Mouse (Mus musculus): ENCODE data around the gene Bub1b. TPM values are rescaled to one million over a fixed set of nuclear protein-coding genes. Genes with fewer than 3 reads are reported as not detected.

Bub1b gene
- polyA plus RNA-seq, 1 experiment, result 1.9 TPM

DNA sequence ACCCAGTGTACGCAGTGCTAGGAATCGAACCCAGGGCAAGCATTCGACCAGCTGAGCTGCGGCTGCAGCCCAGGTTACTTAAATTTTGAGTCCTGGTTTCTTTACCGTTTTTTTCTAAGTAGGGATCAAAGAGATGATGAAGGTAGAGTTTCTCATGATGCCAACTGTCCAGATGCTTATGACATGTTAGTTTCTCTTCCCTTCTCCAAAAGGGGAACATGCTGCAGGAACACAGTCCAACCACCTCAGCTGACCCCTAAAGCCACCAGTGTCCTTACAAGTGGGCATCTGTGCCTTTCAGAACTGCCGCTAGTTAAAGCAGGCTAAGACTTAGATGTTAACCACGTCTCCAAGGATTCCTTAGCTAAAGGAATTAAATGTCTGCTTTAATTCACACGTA is 30.8 kb upstream of the Bub1b start:
- H3K4me1 ChIP-seq (ENCODE audit: control insufficient read depth, insufficient read depth, low read length), result no peaks in the 10 kb centered on the region
- no peak overlapping the region for H3K4me3 ChIP-seq (ENCODE audit: insufficient read depth, low read length)
- no peak for TF ChIP-seq CTCF (IDR thresholded peaks at IDR 0.05; ENCODE audit: extremely low read depth, insufficient read depth, low read length)
- no peak for TF ChIP-seq POLR2A (IDR thresholded peaks at IDR 0.05; ENCODE audit: extremely low read depth, insufficient read depth, low read length)
- no peak overlapping the region for H3K27ac ChIP-seq (ENCODE audit: insufficient read depth, low read length)

DNA sequence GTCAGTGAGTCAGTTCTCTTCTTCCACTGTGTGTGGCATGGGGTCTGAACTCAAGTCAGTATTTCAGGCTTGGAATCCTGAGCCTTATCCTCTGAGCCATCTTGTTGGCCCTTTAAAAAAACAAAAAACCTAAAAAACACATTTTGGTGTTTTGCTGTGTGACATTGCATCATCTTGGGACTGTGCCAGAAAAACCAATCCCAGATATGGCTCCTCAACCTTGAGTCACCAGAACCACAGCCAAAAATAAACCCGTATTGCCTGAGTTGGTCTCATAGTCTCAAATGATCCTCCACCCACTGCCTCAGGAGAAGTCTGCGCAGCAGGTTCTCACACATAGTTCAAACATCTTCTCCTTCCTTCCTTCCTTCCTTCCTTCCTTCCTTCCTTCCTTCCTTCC is 27.1 kb upstream of the Bub1b start:
- no peak overlapping the region for H3K27ac ChIP-seq (ENCODE audit: insufficient read depth, low read length)
- H3K4me1 ChIP-seq (ENCODE audit: control insufficient read depth, insufficient read depth, low read length), result no peaks in the 10 kb centered on the region
- TF ChIP-seq POLR2A (IDR thresholded peaks at IDR 0.05; ENCODE audit: extremely low read depth, insufficient read depth, low read length) (no peak), CTCF (IDR thresholded peaks at IDR 0.05; ENCODE audit: extremely low read depth, insufficient read depth, low read length) (no peak)
- no peak overlapping the region for H3K4me3 ChIP-seq (ENCODE audit: insufficient read depth, low read length)

DNA sequence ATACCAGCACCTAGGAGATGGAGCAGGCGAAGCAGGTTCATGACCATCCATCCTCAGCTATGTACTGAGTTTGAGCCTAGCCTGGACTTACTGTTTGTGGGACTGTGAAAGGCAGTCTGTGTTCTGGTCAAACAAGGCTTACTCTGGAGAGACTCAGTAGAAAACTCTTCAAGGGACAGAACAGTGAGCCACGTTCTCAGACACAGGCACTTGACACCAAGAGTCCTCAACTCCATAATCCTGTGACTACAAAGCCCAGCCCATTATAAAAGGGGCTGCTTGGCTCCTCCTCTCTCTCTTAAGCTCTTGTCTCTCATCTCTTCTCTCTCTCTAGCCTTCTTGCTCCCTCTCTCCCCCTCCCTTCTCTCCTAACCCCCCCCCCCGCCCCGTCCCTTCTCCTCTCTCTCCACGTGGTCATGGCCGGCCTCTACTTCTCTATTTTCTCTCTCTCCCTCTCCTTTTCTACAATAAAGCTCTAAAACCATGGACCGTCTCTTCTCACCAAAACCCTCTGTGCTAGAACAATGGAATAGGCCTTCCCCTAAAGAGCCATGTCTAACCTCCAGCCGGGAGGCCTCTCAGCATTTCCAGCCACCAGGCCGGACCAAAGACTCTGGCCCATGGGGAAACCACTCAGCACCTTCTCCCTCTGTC is 25.7 kb upstream of the Bub1b start:
- Histone ChIP-seq H3K4me1 (ENCODE audit: control insufficient read depth, insufficient read depth, low read length) (no peaks in the 10 kb centered on the region), H3K27ac (ENCODE audit: insufficient read depth, low read length) (no peak overlapping the region), H3K4me3 (ENCODE audit: insufficient read depth, low read length) (no peak overlapping the region)
- TF ChIP-seq CTCF (IDR thresholded peaks at IDR 0.05; ENCODE audit: extremely low read depth, insufficient read depth, low read length) (no peak), POLR2A (IDR thresholded peaks at IDR 0.05; ENCODE audit: extremely low read depth, insufficient read depth, low read length) (no peak)

DNA sequence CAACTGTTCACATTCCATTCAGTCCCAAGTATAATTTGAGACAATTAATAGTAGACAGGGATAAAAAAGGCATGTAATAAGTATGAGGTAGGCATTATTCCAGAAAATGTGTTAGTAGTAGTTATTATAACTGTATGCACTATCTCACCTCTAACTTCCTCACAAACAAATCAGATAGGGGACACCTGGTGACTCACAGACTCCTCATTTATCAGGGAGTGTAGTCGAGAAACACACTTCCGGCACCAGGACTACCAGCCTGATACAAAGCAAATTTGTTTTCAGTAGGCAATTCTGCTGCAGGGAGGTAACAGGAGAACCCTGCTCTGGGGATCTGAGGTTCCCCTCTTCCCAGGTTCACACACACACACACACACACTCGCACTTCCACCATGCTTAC is 24.9 kb upstream of the Bub1b start:
- H3K27ac ChIP-seq (ENCODE audit: insufficient read depth, low read length), result no peak overlapping the region
- no peaks in the 10 kb centered on the region for H3K4me1 ChIP-seq (ENCODE audit: control insufficient read depth, insufficient read depth, low read length)
- TF ChIP-seq POLR2A (IDR thresholded peaks at IDR 0.05; ENCODE audit: extremely low read depth, insufficient read depth, low read length), result no peak
- no peak for TF ChIP-seq CTCF (IDR thresholded peaks at IDR 0.05; ENCODE audit: extremely low read depth, insufficient read depth, low read length)
- no peak overlapping the region for H3K4me3 ChIP-seq (ENCODE audit: insufficient read depth, low read length)

DNA sequence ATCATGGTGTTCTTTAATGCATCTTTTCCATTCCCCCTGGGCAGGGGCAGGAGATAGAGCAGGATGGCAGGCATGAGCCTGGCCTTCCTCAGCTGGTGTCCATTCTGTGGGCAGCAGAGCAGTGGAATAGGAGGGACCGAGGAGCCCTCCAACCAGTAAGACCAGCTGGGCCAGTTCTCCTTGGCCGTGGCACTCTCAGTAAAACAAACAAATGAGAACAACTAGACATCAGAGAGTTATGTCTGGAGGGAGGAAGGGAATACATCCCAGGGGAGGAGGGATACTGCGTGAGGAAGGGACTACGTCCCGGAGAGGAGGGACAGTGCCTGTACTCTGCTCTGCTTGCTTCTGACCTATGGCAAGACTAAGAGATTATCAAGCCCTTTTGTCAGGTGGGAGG is 12.0 kb upstream of the Bub1b start:
- H3K4me1 ChIP-seq (ENCODE audit: control insufficient read depth, insufficient read depth, low read length), result no peaks in the 10 kb centered on the region
- H3K4me3 ChIP-seq (ENCODE audit: insufficient read depth, low read length), result no peak overlapping the region
- no peak overlapping the region for H3K27ac ChIP-seq (ENCODE audit: insufficient read depth, low read length)
- TF ChIP-seq CTCF (IDR thresholded peaks at IDR 0.05; ENCODE audit: extremely low read depth, insufficient read depth, low read length) (no peak), POLR2A (IDR thresholded peaks at IDR 0.05; ENCODE audit: extremely low read depth, insufficient read depth, low read length) (no peak)

DNA sequence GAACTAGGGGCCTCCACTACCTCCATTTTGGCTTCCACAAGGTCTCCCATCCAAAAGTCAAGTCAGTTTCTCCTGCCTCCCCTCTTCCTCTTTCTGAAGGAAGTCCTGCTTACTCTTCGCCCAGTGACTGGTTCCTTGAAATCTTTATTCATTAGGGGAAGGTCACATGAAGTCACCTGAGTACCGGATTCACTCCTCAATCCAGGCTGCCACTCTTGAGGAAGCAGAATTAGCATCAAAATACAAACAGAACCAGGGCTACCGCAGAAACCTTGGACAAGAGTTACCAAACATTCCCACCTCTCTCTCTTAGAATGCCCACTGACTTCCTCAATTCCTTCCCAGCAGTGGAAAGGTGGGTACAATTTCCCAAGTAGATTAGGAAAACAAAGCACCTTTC is 10.3 kb upstream of the Bub1b start:
- Histone ChIP-seq H3K4me1 (ENCODE audit: control insufficient read depth, insufficient read depth, low read length) (no peaks in the 10 kb centered on the region), H3K27ac (ENCODE audit: insufficient read depth, low read length) (no peak overlapping the region), H3K4me3 (ENCODE audit: insufficient read depth, low read length) (no peak overlapping the region)
- TF ChIP-seq POLR2A (IDR thresholded peaks at IDR 0.05; ENCODE audit: extremely low read depth, insufficient read depth, low read length) (no peak), CTCF (IDR thresholded peaks at IDR 0.05; ENCODE audit: extremely low read depth, insufficient read depth, low read length) (no peak)

DNA sequence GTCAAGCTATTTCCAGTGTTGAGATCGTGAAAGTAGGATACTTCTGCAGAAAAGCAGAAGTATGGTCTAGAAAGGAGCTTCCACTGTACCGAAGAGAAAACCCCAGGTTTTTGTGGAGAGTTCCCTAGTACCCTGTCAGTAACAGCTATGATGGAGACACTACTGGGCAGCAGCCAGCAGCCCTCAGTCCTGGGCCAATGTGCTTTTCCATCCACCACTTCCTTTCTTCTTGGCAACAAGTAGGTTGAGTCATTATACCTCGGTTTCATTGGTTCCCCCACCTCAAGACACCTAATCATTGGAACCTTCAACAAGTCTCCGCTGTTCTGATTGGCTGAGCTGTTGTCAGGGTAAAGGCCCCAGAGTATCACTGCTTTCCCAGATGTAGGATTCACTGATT is 6.9 kb upstream of the Bub1b start:
- no peak overlapping the region for H3K27ac ChIP-seq (ENCODE audit: insufficient read depth, low read length)
- H3K4me3 ChIP-seq (ENCODE audit: insufficient read depth, low read length), result no peak overlapping the region
- TF ChIP-seq POLR2A (IDR thresholded peaks at IDR 0.05; ENCODE audit: extremely low read depth, insufficient read depth, low read length) (no peak), CTCF (IDR thresholded peaks at IDR 0.05; ENCODE audit: extremely low read depth, insufficient read depth, low read length) (no peak)
- H3K4me1 ChIP-seq (ENCODE audit: control insufficient read depth, insufficient read depth, low read length), result no peaks in the 10 kb centered on the region

DNA sequence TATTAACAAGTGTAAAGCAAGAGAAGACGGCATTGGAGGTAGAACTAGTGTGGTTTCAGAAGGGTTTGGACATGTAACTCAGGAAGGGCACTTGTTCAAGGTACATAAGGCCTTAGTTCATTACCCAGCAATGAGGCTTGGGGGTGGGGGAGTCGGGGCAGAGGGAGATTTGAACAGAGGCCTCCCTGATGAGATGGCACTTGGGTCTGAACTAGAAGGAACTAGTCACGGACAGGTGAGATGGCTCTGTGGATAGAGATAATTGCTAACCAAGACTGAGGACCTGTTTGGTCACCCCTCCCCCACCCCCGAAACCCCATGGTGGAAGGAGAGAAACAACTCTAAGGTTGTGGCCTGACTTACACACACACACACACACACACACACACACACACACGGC is 1.1 kb downstream of the Bub1b start:
- Histone ChIP-seq H3K4me1 (ENCODE audit: control insufficient read depth, insufficient read depth, low read length) (no peaks in the 10 kb centered on the region), H3K27ac (ENCODE audit: insufficient read depth, low read length) (no peak overlapping the region), H3K4me3 (ENCODE audit: insufficient read depth, low read length) (no peak overlapping the region)
- TF ChIP-seq POLR2A (IDR thresholded peaks at IDR 0.05; ENCODE audit: extremely low read depth, insufficient read depth, low read length) (no peak), CTCF (IDR thresholded peaks at IDR 0.05; ENCODE audit: extremely low read depth, insufficient read depth, low read length) (no peak)

DNA sequence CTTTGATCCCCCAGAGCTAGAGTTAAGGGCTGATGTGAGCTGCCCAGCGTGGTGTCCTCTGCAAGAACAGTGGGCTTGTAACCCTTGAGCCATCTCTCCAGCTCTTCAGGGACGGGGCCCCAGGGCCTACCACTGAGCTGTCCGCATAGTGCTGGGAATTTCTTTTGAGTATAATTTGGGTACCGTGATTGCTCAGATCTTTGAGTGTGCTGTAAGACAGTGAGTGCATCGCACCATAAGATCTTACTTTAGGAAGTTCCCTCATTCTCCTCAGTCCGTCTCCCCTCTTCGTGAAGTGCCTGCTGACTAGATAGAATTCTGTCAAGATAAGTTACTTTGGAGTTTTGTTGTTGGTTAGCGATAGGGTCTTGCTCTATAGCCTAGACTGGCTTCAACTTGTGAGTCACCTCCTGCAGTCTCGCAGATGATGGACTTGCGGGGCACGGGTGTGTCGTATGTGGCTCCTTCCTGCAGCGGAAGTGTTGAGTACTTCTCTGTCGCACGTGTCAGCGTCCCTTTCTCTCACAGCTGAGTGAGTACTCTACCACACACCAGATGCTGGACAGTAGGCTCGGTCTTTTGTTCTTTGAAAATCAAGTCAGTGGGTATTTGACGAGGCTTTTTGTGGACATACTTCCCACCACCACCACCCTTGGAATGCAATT is 3.7 kb downstream of the Bub1b start:
- H3K27ac ChIP-seq (ENCODE audit: insufficient read depth, low read length), result no peak overlapping the region
- H3K4me1 ChIP-seq (ENCODE audit: control insufficient read depth, insufficient read depth, low read length), result no peaks in the 10 kb centered on the region
- TF ChIP-seq POLR2A (IDR thresholded peaks at IDR 0.05; ENCODE audit: extremely low read depth, insufficient read depth, low read length) (no peak), CTCF (IDR thresholded peaks at IDR 0.05; ENCODE audit: extremely low read depth, insufficient read depth, low read length) (no peak)
- no peak overlapping the region for H3K4me3 ChIP-seq (ENCODE audit: insufficient read depth, low read length)

DNA sequence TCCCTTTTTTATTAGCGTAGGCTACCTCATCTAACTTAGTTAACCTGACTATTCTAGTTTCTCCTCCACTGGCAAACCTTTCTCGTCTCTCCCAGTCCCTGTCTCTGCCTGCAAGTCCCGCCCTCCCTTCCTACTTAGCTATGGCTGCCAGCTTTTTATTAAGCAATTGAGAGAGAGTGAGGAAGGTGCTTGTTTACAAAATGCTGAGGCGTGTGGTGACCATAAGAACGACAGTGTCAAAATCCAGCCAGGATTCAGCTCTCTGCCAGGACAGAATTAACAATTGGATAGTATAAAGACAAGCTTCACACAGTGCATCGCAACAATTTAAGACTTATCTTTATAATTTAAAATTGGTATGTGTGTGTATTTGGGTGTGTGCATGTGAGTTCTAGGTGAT is 6.1 kb downstream of the Bub1b start:
- no peak for TF ChIP-seq POLR2A (IDR thresholded peaks at IDR 0.05; ENCODE audit: extremely low read depth, insufficient read depth, low read length)
- no peak for TF ChIP-seq CTCF (IDR thresholded peaks at IDR 0.05; ENCODE audit: extremely low read depth, insufficient read depth, low read length)
- Histone ChIP-seq H3K27ac (ENCODE audit: insufficient read depth, low read length) (no peak overlapping the region), H3K4me1 (ENCODE audit: control insufficient read depth, insufficient read depth, low read length) (no peaks in the 10 kb centered on the region), H3K4me3 (ENCODE audit: insufficient read depth, low read length) (no peak overlapping the region)
